Mouse (Mus musculus): ENCODE measurements around the gene Thtpa. TPM values are rescaled to one million over a fixed set of nuclear protein-coding genes. Genes with fewer than 3 reads are reported as not detected.

The Thtpa gene
- polyA plus RNA-seq, 1 experiment from 2014 or later = 44.4 TPM

GRCm38 (mm10) chr14:55095671-55096070 is 1.1 kb downstream of the Thtpa start:
- Histone ChIP-seq H3K4me3 (ENCODE audit: low read depth, low read length) (peak overlapping the region; percentile 54; the same call in 1 of the 2 replicates), H3K9me3 (replicated peaks; ENCODE audit: control insufficient read depth, low read length) (no peaks in the 10 kb centered on the region), H3K27me3 (replicated peaks; ENCODE audit: control insufficient read depth, insufficient read depth, low read length) (no peaks in the 10 kb centered on the region), H3K9ac (ENCODE audit: low read length) (peak overlapping the region; percentile 81; the same call in 1 of the 2 replicates), H3K27ac (ENCODE audit: low read depth, low read length) (peak overlapping the region; percentile 41; the same call in 1 of the 2 replicates), H3K36me3 (ENCODE audit: control insufficient read depth, insufficient read depth, low read length) (peaks cover 16% of the 10 kb centered on the region), H3K4me2 (ENCODE audit: low read length) (peak overlapping the region; percentile 77), H3K4me1 (ENCODE audit: control insufficient read depth, insufficient read depth, low read length) (peaks cover 17% of the 10 kb centered on the region)
- ATAC-seq (no peak), DNase-seq (ENCODE audit: low spot score) (no peak)
- WGBS = 70% methylated on average over 12 of the region's 12 CpGs

GRCm38 (mm10) chr14:55096573-55097087 is 2.0 kb downstream of the Thtpa start:
- WGBS = 47% methylated on average over 9 of the region's 9 CpGs
- Histone ChIP-seq H3K9ac (ENCODE audit: low read length) (peak overlapping the region; percentile 1; the same call in 1 of the 2 replicates), H3K4me3 (ENCODE audit: low read depth, low read length) (no peak overlapping the region)

GRCm38 (mm10) chr14:55097646-55098045 is 3.1 kb downstream of the Thtpa start:
- H3K9me3 ChIP-seq (replicated peaks; ENCODE audit: control insufficient read depth, low read length) = no peaks in the 10 kb centered on the region
- H3K27me3 ChIP-seq (replicated peaks; ENCODE audit: control insufficient read depth, insufficient read depth, low read length) = no peaks in the 10 kb centered on the region
- DNase-seq (ENCODE audit: low spot score) = no peak
- no peak overlapping the region for H3K27ac ChIP-seq (ENCODE audit: low read depth, low read length)
- H3K4me3 ChIP-seq (ENCODE audit: low read depth, low read length) = no peak overlapping the region
- ATAC-seq = no peak
- no peak overlapping the region; the same call in 1 of the 2 replicates for H3K9ac ChIP-seq (ENCODE audit: low read length)
- H3K36me3 ChIP-seq (ENCODE audit: control insufficient read depth, insufficient read depth, low read length) = peaks cover 20% of the 10 kb centered on the region
- 67% methylated on average over 10 of the region's 10 CpGs for WGBS
- H3K4me1 ChIP-seq (ENCODE audit: control insufficient read depth, insufficient read depth, low read length) = peaks cover 13% of the 10 kb centered on the region
- H3K4me2 ChIP-seq (ENCODE audit: low read length) = no peak overlapping the region

More at GRCm38 (mm10) chr14:55096573-55097087, 2.0 kb downstream of the Thtpa start:
- H3K36me3 ChIP-seq (ENCODE audit: control insufficient read depth, insufficient read depth, low read length) = peaks cover 20% of the 10 kb centered on the region
- ATAC-seq (no peak), DNase-seq (ENCODE audit: low spot score) (no peak)
- peaks cover 13% of the 10 kb centered on the region for H3K4me1 ChIP-seq (ENCODE audit: control insufficient read depth, insufficient read depth, low read length)
- peak overlapping the region; percentile 26 for H3K4me2 ChIP-seq (ENCODE audit: low read length)
- H3K9me3 ChIP-seq (replicated peaks; ENCODE audit: control insufficient read depth, low read length) = no peaks in the 10 kb centered on the region
- H3K27ac ChIP-seq (ENCODE audit: low read depth, low read length) = peak overlapping the region; percentile 31; the same call in 1 of the 2 replicates
- no peaks in the 10 kb centered on the region for H3K27me3 ChIP-seq (replicated peaks; ENCODE audit: control insufficient read depth, insufficient read depth, low read length)

- Histone ChIP-seq H3K36me3 (ENCODE audit: control insufficient read depth, insufficient read depth, low read length) (peaks cover 20% of the 10 kb centered on the region), H3K9ac (ENCODE audit: low read length) (no peak overlapping the region; the same call in 1 of the 2 replicates), H3K4me3 (ENCODE audit: low read depth, low read length) (no peak overlapping the region), H3K4me2 (ENCODE audit: low read length) (no peak overlapping the region), H3K4me1 (ENCODE audit: control insufficient read depth, insufficient read depth, low read length) (peaks cover 13% of the 10 kb centered on the region), H3K9me3 (replicated peaks; ENCODE audit: control insufficient read depth, low read length) (no peaks in the 10 kb centered on the region), H3K27ac (ENCODE audit: low read depth, low read length) (no peak overlapping the region), H3K27me3 (replicated peaks; ENCODE audit: control insufficient read depth, insufficient read depth, low read length) (no peaks in the 10 kb centered on the region)
- DNase-seq (ENCODE audit: low spot score) (peak; percentile 78), ATAC-seq (no peak)
- 67% methylated on average over 4 of the region's 4 CpGs for WGBS
Observed at GRCm38 (mm10) chr14:55098067-55098466, 3.5 kb downstream of the Thtpa start.

- no peak overlapping the region for H3K4me3 ChIP-seq (ENCODE audit: low read depth, low read length)
- peaks cover 15% of the 10 kb centered on the region for H3K4me1 ChIP-seq (ENCODE audit: control insufficient read depth, insufficient read depth, low read length)
- H3K9ac ChIP-seq (ENCODE audit: low read length) = no peak overlapping the region
- no peak overlapping the region for H3K4me2 ChIP-seq (ENCODE audit: low read length)
- peaks cover 20% of the 10 kb centered on the region for H3K36me3 ChIP-seq (ENCODE audit: control insufficient read depth, insufficient read depth, low read length)
- H3K27ac ChIP-seq (ENCODE audit: low read depth, low read length) = no peak overlapping the region
- WGBS = 54% methylated on average over 4 of the region's 4 CpGs
- DNase-seq (ENCODE audit: low spot score) = peak; percentile 78
- H3K27me3 ChIP-seq (replicated peaks; ENCODE audit: control insufficient read depth, insufficient read depth, low read length) = no peaks in the 10 kb centered on the region
- 0 out of 2 replicates have a peak, but pooled peaks have one; percentile 1 for ATAC-seq
- no peaks in the 10 kb centered on the region for H3K9me3 ChIP-seq (replicated peaks; ENCODE audit: control insufficient read depth, low read length)
Observed at GRCm38 (mm10) chr14:55101592-55101991, 7.0 kb downstream of the Thtpa start.

GRCm38 (mm10) chr14:55102253-55102785 is 7.7 kb downstream of the Thtpa start:
- ATAC-seq = no peak
- Histone ChIP-seq H3K27ac (ENCODE audit: low read depth, low read length) (no peak overlapping the region), H3K27me3 (replicated peaks; ENCODE audit: control insufficient read depth, insufficient read depth, low read length) (no peaks in the 10 kb centered on the region), H3K4me3 (ENCODE audit: low read depth, low read length) (no peak overlapping the region), H3K9me3 (replicated peaks; ENCODE audit: control insufficient read depth, low read length) (no peaks in the 10 kb centered on the region), H3K9ac (ENCODE audit: low read length) (no peak overlapping the region), H3K4me2 (ENCODE audit: low read length) (no peak overlapping the region), H3K36me3 (ENCODE audit: control insufficient read depth, insufficient read depth, low read length) (peaks cover 20% of the 10 kb centered on the region), H3K4me1 (ENCODE audit: control insufficient read depth, insufficient read depth, low read length) (peaks cover 14% of the 10 kb centered on the region)
- no peak for DNase-seq (ENCODE audit: low spot score)
- WGBS = 85% methylated on average over 15 of the region's 15 CpGs

GRCm38 (mm10) chr14:55104365-55104764 is 9.8 kb downstream of the Thtpa start:
- H3K4me2 ChIP-seq (ENCODE audit: low read length) = no peak overlapping the region
- WGBS = 85% methylated on average over 18 of the region's 18 CpGs
- no peak for ATAC-seq
- H3K27ac ChIP-seq (ENCODE audit: low read depth, low read length) = no peak overlapping the region
- H3K27me3 ChIP-seq (replicated peaks; ENCODE audit: control insufficient read depth, insufficient read depth, low read length) = no peaks in the 10 kb centered on the region
- H3K4me3 ChIP-seq (ENCODE audit: low read depth, low read length) = no peak overlapping the region
- no peak overlapping the region for H3K9ac ChIP-seq (ENCODE audit: low read length)
- no peaks in the 10 kb centered on the region for H3K9me3 ChIP-seq (replicated peaks; ENCODE audit: control insufficient read depth, low read length)
- DNase-seq (ENCODE audit: low spot score) = no peak
- H3K4me1 ChIP-seq (ENCODE audit: control insufficient read depth, insufficient read depth, low read length) = peaks cover 29% of the 10 kb centered on the region
- peaks cover 6% of the 10 kb centered on the region; the same call in 1 of the 2 replicates for H3K36me3 ChIP-seq (ENCODE audit: control insufficient read depth, insufficient read depth, low read length)

- no peak for DNase-seq (ENCODE audit: low spot score)
- 7% methylated on average over 7 of the region's 7 CpGs for WGBS
- H3K27me3 ChIP-seq (replicated peaks; ENCODE audit: control insufficient read depth, insufficient read depth, low read length) = no peaks in the 10 kb centered on the region
- H3K27ac ChIP-seq (ENCODE audit: low read depth, low read length) = 0 out of 2 replicates have a peak overlapping the region, but pooled peaks have one; percentile 72
- ATAC-seq = no peak
- peak overlapping the region; percentile 80 for H3K9ac ChIP-seq (ENCODE audit: low read length)
- peak overlapping the region; percentile 39 for H3K4me3 ChIP-seq (ENCODE audit: low read depth, low read length)
- H3K4me1 ChIP-seq (ENCODE audit: control insufficient read depth, insufficient read depth, low read length) = peaks cover 33% of the 10 kb centered on the region
- 0 out of 2 replicates have a peak, but pooled peaks cover 4% of the 10 kb centered on the region for H3K36me3 ChIP-seq (ENCODE audit: control insufficient read depth, insufficient read depth, low read length)
- H3K9me3 ChIP-seq (replicated peaks; ENCODE audit: control insufficient read depth, low read length) = no peaks in the 10 kb centered on the region
- peak overlapping the region; percentile 94 for H3K4me2 ChIP-seq (ENCODE audit: low read length)
Observed at GRCm38 (mm10) chr14:55105386-55105785, 10.8 kb downstream of the Thtpa start.
